Mouse (Mus musculus) retina, postnatal 7 days (tissue): ENCODE measurements at regions not wholly inside any gene's neighbourhood (a gene's known extent, or its start where the extent isn't known, plus 50 kb on each side); places are given as distances from the start of the nearest gene placed in this dataset.
A peak's percentile ranks its signal among the peaks of the same experiment; 100 is the strongest.
"Not testable (repeated sequence)": the region's sequence is repeated elsewhere in the genome, so short reads cannot be mapped to it uniquely, and the experiment has no call there.

ENCODE experiments used
- DNase-seq: peaks from one replicate; pipeline ENCODE4 v3.0.0-alpha.2; 2012; ENCODE audit warnings: low read depth, low spot score

- no peak for DNase-seq
Measured at GRCm38 (mm10) chr10:26577087-26577486, 176.1 kb upstream of the Arhgap18 start.

GRCm38 (mm10) chr10:26585106-26585505 is 168.1 kb upstream of the Arhgap18 start:
- DNase-seq = no peak

- not testable (repeated sequence) for DNase-seq
Measured at GRCm38 (mm10) chr10:26607081-26607480, 146.1 kb upstream of the Arhgap18 start.

- no peak for DNase-seq
Measured at GRCm38 (mm10) chr10:26611246-26611645, 142.0 kb upstream of the Arhgap18 start.

GRCm38 (mm10) chr10:26630196-26630760 is 122.9 kb upstream of the Arhgap18 start:
- DNase-seq = no peak

- no peak for DNase-seq
Measured at GRCm38 (mm10) chr10:26632266-26632665, 121.0 kb upstream of the Arhgap18 start.

GRCm38 (mm10) chr10:26637459-26637858 is 115.8 kb upstream of the Arhgap18 start:
- DNase-seq = no peak

- no peak for DNase-seq
Measured at GRCm38 (mm10) chr10:26638056-26638455, 115.2 kb upstream of the Arhgap18 start.

GRCm38 (mm10) chr10:26639118-26639517 is 114.1 kb upstream of the Arhgap18 start:
- DNase-seq = no peak

GRCm38 (mm10) chr10:26653103-26653502 is 100.1 kb upstream of the Arhgap18 start:
- DNase-seq = no peak

- no peak for DNase-seq
Measured at GRCm38 (mm10) chr10:26664270-26664669, 89.0 kb upstream of the Arhgap18 start.

- DNase-seq = no peak
Measured at GRCm38 (mm10) chr10:26679500-26680227, 73.6 kb upstream of the Arhgap18 start.

GRCm38 (mm10) chr10:26694761-26695160 is 58.5 kb upstream of the Arhgap18 start:
- DNase-seq = no peak

- peak; percentile 13 for DNase-seq
Measured at GRCm38 (mm10) chr10:26695212-26695933, 57.8 kb upstream of the Arhgap18 start.
